Mouse (Mus musculus) brain, embryonic 14.5 days (tissue): ENCODE measurements around the gene Omt2b.
"Not testable (repeated sequence)": the region's sequence is repeated elsewhere in the genome, so short reads cannot be mapped to it uniquely, and the experiment has no call there.

Source experiments
- CTCF ChIP-seq: fragments of 200-500 bp; IDR thresholded peaks from 2 replicates; pipeline ENCODE4 v1.5.1; 2012; ENCODE audit warnings: inconsistent platforms, mild to moderate bottlenecking, moderate library complexity, borderline replicate concordance; ENCODE audit not compliant: insufficient read depth, insufficient read length; ENCODE audit errors: extremely low read depth
- POLR2A ChIP-seq: fragments of 200-500 bp; IDR thresholded peaks from 2 replicates; pipeline ENCODE4 v1.6.1; 2012; ENCODE audit warnings: mild to moderate bottlenecking, inconsistent platforms, borderline replicate concordance; ENCODE audit not compliant: poor library complexity, insufficient read depth, insufficient read length, severe bottlenecking; ENCODE audit errors: extremely low read depth

DNA sequence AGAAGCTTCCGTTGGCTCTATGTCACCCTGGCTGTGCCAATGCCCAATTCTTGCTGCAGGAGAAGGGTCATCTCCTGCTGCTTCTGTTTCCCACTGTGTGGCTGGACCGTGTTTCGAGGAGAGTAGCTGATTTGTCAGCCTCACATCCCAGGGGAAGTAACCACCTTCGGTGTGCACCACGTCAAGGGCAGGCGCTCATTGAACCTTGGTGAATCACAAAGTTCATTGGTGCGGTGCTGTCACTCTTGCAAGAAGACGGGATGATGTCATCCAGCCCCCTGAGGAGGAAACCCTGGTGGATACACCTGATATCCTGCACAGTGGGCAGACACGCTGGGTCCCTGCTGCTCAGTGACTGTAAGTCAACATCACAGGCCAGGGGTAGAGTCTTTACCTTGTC is 15.7 kb downstream of the Omt2b start:
- not testable (repeated sequence) for TF ChIP-seq POLR2A, CTCF
